Mouse (Mus musculus) myocyte (in vitro differentiated cells): ENCODE results near the gene Rnf144a.

ENCODE experiments used
- MAX ChIP-seq: IDR thresholded peaks from one replicate; pipeline ENCODE4 v1.6.1; 2011; ENCODE audit warnings: low read depth, mild to moderate bottlenecking, control low read depth
- MYOG ChIP-seq, 3 experiments: IDR thresholded peaks; one replicate each; pipeline ENCODE4 v1.6.1; 2011; ENCODE audit warnings: control low read depth in 2 of 3, low read depth in 2 of 3, mild to moderate bottlenecking in 2 of 3; ENCODE audit not compliant: insufficient read length in 2 of 3, control insufficient read depth in 1 of 3, insufficient read depth in 1 of 3
- POLR2A ChIP-seq: IDR thresholded peaks from one replicate; pipeline ENCODE4 v1.6.1; 2011; ENCODE audit warnings: low read depth, mild to moderate bottlenecking, control low read depth, moderate library complexity; ENCODE audit not compliant: insufficient read length
- TCF12 ChIP-seq: IDR thresholded peaks from one replicate; pipeline ENCODE4 v1.6.1; 2011; ENCODE audit warnings: mild to moderate bottlenecking, control low read depth; ENCODE audit not compliant: poor library complexity, insufficient read depth, severe bottlenecking

GRCm38 (mm10) chr12:26359241-26359640, 55.8 kb downstream of the Rnf144a start:
- TF ChIP-seq POLR2A (no peak), MYOG (IDR thresholded peaks at IDR 0.05; ENCODE audit: control insufficient read depth in 1 of 3, insufficient read depth in 1 of 3, insufficient read length in 2 of 3, low read depth in 2 of 3) (no peak), TCF12 (no peak), MAX (no peak)
